Mouse (Mus musculus) neural tube, embryonic 13.5 days (tissue): ENCODE results near the gene St7. TPM values are rescaled to one million over a fixed set of nuclear protein-coding genes. Genes with fewer than 3 reads are reported as not detected.

Experiments used
- ATAC-seq: fragments of 200-750 bp; cut with Nextera tagmentation; 2 replicates; pipeline ENCODE4 v1.8.0; 2017; ENCODE audit warnings: low read depth, mild to moderate bottlenecking, moderate TSS enrichment, moderate library complexity
- H3K27ac ChIP-seq: fragments of 300-500 bp; sonication (generic); replicated peaks from 2 replicates; pipeline ENCODE4 v1.5.1; 2015; ENCODE audit warnings: moderate library complexity, mild to moderate bottlenecking, inconsistent platforms
- H3K27me3 ChIP-seq: fragments of 300-500 bp; sonication (generic); 2 replicates; pipeline ENCODE4 v1.6.1; 2015; ENCODE audit warnings: mild to moderate bottlenecking, inconsistent platforms
- H3K36me3 ChIP-seq: fragments of 300-500 bp; sonication (generic); 2 replicates; pipeline ENCODE4 v1.6.1; 2015; ENCODE audit warnings: mild to moderate bottlenecking, inconsistent platforms
- H3K4me1 ChIP-seq: fragments of 300-500 bp; sonication (generic); replicated peaks from 2 replicates; pipeline ENCODE4 v1.6.1; 2015; ENCODE audit warnings: inconsistent platforms
- H3K4me2 ChIP-seq: fragments of 300-500 bp; sonication (generic); 2 replicates; pipeline ENCODE4 v1.6.1; 2015; ENCODE audit warnings: inconsistent platforms, mild to moderate bottlenecking, moderate library complexity
- H3K4me3 ChIP-seq: fragments of 300-500 bp; sonication (generic); 2 replicates; pipeline ENCODE4 v1.5.1; 2015; ENCODE audit warnings: mild to moderate bottlenecking, inconsistent platforms
- H3K9ac ChIP-seq: fragments of 300-500 bp; sonication (generic); 2 replicates; pipeline ENCODE4 v1.6.1; 2015; ENCODE audit warnings: moderate library complexity, mild to moderate bottlenecking, inconsistent platforms
- H3K9me3 ChIP-seq: fragments of 300-500 bp; sonication (generic); 2 replicates; pipeline ENCODE4 v1.6.1; 2016; ENCODE audit warnings: inconsistent platforms
- WGBS: fragments of 180-500 bp; shearing (Covaris S2); methylation state at CpG from one replicate; pipeline ENCODE4 v1.1.7; 2015; 5-methylcytosine and 5-hydroxymethylcytosine counted together
- polyA plus RNA-seq: library from polyadenylated mRNA; unstranded; fragments of >200 nt; fragmentation: Nextera tagmentation; extraction: Ambion mirVana; gene quantifications from 2 replicates; pipeline ENCODE4 v1.2.1, GENCODE M21; 2015

Gene St7
- polyA plus RNA-seq, 1 experiment from 2014 or later, result 56.9 TPM

DNA sequence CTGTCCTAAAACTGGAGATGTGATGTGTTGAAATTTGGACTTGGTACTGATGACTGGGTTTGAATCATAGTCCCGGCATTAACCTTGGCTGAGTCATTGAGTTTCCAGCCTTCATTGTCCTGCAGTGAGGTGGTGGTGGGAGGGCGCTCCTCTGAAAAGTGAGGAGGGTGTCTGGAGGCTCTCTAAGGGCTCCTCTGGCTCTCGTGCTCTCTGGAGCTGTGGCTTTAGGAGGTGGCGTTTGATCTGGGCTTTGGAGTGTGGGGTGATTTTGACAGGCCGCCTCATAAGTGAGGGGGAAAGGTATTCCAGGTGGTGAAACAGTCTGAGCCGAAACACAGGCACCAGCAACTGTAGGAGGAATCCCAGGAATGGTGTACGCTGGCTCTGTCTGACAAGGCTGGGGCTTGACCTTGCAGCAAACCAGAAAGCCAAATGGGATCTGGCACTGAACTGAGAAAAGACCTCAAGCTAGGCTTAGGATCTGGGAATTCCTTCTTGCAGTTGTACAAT is 184.0 kb downstream of the St7 start:
- no peak overlapping the region for H3K9ac ChIP-seq
- peaks cover 21% of the 10 kb centered on the region for H3K36me3 ChIP-seq
- ATAC-seq, result no peak
- no peak overlapping the region for H3K4me3 ChIP-seq
- H3K4me2 ChIP-seq, result no peak overlapping the region
- no peaks in the 10 kb centered on the region for H3K9me3 ChIP-seq
- no peak overlapping the region for H3K27ac ChIP-seq
- H3K4me1 ChIP-seq, result peaks cover 9% of the 10 kb centered on the region
- WGBS, result 89% methylated on average over 7 of the region's 7 CpGs
- H3K27me3 ChIP-seq, result no peaks in the 10 kb centered on the region

DNA sequence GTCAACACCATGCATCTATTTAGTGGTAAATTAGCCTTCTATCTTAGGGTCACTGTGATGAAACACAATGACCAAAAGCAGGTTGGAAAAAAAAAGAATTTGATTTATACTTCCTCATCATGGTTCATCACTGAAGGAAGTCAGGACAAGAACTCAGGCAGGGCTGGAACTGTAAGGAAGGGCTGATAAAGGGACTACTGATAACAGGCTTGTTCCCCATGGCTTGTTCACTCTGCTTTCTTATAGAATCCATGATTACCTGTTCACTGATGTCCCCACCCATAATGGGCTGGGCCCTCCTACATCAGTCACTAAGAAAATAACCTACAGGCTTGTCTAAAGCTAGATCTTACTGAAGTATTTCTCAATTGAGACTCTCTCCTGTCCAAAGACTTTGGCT is 190.2 kb downstream of the St7 start:
- H3K9ac ChIP-seq, result no peak overlapping the region
- H3K36me3 ChIP-seq, result peaks cover 36% of the 10 kb centered on the region
- no peaks in the 10 kb centered on the region for H3K9me3 ChIP-seq
- H3K4me3 ChIP-seq, result no peak overlapping the region
- H3K27me3 ChIP-seq, result no peaks in the 10 kb centered on the region
- H3K4me1 ChIP-seq, result no peaks in the 10 kb centered on the region
- H3K4me2 ChIP-seq, result no peak overlapping the region
- no peak overlapping the region for H3K27ac ChIP-seq
- no peak for ATAC-seq

DNA sequence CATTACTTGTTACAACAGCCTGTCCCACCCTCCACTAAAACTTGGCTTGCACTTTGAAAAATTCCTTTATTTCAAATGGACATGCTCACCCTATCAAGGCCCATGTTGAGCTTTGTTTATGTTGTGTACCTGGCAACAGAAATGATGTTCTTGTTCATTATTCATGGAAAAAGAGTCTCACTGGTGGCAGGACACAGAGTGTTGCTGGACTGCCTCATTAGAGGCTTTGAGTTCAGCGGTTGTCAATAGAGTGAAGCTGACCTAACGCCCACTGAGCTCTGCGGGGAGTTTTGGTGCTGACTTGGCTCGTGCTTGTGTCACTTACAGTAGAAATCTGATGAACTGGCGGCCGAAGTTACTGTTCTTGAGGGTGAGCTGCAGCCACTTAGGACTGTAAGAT is 195.0 kb downstream of the St7 start:
- no peaks in the 10 kb centered on the region for H3K4me1 ChIP-seq
- H3K36me3 ChIP-seq, result peaks cover 33% of the 10 kb centered on the region
- H3K4me3 ChIP-seq, result no peak overlapping the region
- H3K4me2 ChIP-seq, result no peak overlapping the region
- no peaks in the 10 kb centered on the region for H3K27me3 ChIP-seq
- H3K27ac ChIP-seq, result no peak overlapping the region
- 87% methylated on average over 6 of the region's 6 CpGs for WGBS
- ATAC-seq, result no peak
- no peak overlapping the region for H3K9ac ChIP-seq
- no peaks in the 10 kb centered on the region for H3K9me3 ChIP-seq

- Histone ChIP-seq H3K27ac (no peak overlapping the region), H3K36me3 (peaks cover 14% of the 10 kb centered on the region; the same call in 1 of the 2 replicates), H3K9ac (no peak overlapping the region), H3K4me2 (no peak overlapping the region), H3K4me1 (no peaks in the 10 kb centered on the region), H3K9me3 (no peaks in the 10 kb centered on the region), H3K4me3 (no peak overlapping the region), H3K27me3 (no peaks in the 10 kb centered on the region)
- WGBS, result 93% methylated on average over 3 of the region's 3 CpGs
- no peak for ATAC-seq
Observed at GRCm38 (mm10) chr6:17895562-17895961, 202.8 kb downstream of the St7 start.

GRCm38 (mm10) chr6:17898539-17898938 is 205.8 kb downstream of the St7 start:
- Histone ChIP-seq H3K27me3 (no peaks in the 10 kb centered on the region), H3K4me2 (no peak overlapping the region), H3K27ac (no peak overlapping the region), H3K9me3 (no peaks in the 10 kb centered on the region), H3K4me3 (no peak overlapping the region), H3K9ac (no peak overlapping the region), H3K4me1 (no peaks in the 10 kb centered on the region), H3K36me3 (peaks cover 22% of the 10 kb centered on the region)
- ATAC-seq, result no peak
- WGBS, result 81% methylated on average over 1 of the region's 1 CpGs

DNA sequence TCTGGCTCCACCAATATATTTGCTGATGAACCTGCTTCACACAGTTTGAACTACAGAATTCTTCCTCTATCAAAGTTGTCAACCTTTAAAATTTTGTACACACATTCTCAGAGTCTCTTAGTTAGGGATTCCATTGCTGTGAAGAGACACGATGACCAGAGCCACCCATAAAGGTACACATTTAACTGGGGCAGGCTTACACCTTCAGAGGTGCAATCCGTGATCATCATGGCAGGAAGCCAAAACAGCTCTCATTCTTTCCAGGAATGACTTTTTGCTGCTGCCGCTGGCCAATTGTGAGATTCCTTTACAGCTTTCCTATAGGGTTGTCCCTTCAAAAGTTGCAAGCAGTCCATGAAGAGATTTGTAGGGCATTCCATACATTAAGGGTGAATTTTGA is 210.6 kb downstream of the St7 start:
- Histone ChIP-seq H3K4me3 (no peak overlapping the region), H3K27ac (no peak overlapping the region), H3K36me3 (peaks cover 30% of the 10 kb centered on the region), H3K9me3 (no peaks in the 10 kb centered on the region), H3K4me1 (peaks cover 12% of the 10 kb centered on the region), H3K4me2 (no peak overlapping the region), H3K9ac (no peak overlapping the region), H3K27me3 (no peaks in the 10 kb centered on the region)
- 80% methylated on average over 3 of the region's 3 CpGs for WGBS
- ATAC-seq, result no peak

DNA sequence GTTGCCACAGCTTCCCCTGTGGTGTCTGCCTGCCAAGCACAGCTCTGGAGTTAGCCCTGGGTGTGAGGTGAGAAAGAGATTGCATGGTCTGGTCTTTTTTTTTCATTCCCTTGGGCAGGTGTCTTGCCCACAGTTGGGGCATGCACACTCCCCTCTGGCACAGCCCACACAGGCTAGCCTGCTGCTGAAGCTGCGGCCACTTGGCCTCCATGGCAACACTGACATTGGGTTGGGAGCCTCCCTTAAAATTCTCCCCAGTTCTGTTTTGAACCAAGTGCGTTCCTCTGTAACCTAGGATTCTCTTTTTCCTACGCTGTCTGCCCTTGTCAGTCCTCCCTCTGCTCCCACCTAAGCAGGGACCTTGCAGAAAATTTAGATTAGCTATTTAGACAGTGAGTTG is 213.0 kb downstream of the St7 start:
- 43% methylated on average over 3 of the region's 3 CpGs for WGBS
- Histone ChIP-seq H3K4me1 (peaks cover 12% of the 10 kb centered on the region), H3K27me3 (no peaks in the 10 kb centered on the region), H3K4me2 (no peak overlapping the region), H3K9ac (no peak overlapping the region), H3K9me3 (no peaks in the 10 kb centered on the region), H3K36me3 (peaks cover 48% of the 10 kb centered on the region), H3K27ac (no peak overlapping the region), H3K4me3 (no peak overlapping the region)
- no peak for ATAC-seq

GRCm38 (mm10) chr6:17906289-17906688 is 213.6 kb downstream of the St7 start:
- 12% methylated on average over 6 of the region's 6 CpGs for WGBS
- ATAC-seq, result no peak
- no peak overlapping the region for H3K4me2 ChIP-seq
- no peaks in the 10 kb centered on the region for H3K27me3 ChIP-seq
- H3K36me3 ChIP-seq, result peaks cover 53% of the 10 kb centered on the region
- H3K4me3 ChIP-seq, result no peak overlapping the region
- H3K9ac ChIP-seq, result no peak overlapping the region
- H3K9me3 ChIP-seq, result no peaks in the 10 kb centered on the region
- no peak overlapping the region for H3K27ac ChIP-seq
- H3K4me1 ChIP-seq, result peaks cover 12% of the 10 kb centered on the region

- 82% methylated on average over 6 of the region's 6 CpGs for WGBS
Observed at GRCm38 (mm10) chr6:17912312-17912711, 219.6 kb downstream of the St7 start.

DNA sequence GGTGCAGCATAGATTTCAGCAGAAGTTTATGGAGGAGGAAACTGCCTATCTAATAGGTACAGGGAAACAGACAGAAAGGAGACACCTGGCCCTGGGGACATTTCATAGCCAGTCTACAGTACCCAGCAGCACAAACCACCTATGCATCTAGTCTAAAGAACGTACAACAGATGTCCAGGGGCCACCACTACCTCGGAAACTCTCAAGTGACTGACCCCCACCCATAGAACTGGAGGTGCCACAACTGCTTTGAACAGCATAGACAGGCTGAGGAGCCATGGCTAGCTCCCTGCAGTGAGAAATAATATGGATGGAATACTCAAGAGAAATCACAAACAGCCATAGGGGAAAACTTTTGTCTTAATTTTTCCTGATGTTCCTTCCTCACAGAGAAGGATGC is 220.1 kb downstream of the St7 start:
- Histone ChIP-seq H3K9ac (no peak overlapping the region), H3K9me3 (no peaks in the 10 kb centered on the region), H3K36me3 (peaks cover 51% of the 10 kb centered on the region), H3K4me2 (no peak overlapping the region), H3K27me3 (no peaks in the 10 kb centered on the region), H3K4me3 (no peak overlapping the region), H3K27ac (no peak overlapping the region), H3K4me1 (no peaks in the 10 kb centered on the region)
- ATAC-seq, result no peak
- WGBS, result 83% methylated on average over 2 of the region's 2 CpGs

More at GRCm38 (mm10) chr6:17912312-17912711, 219.6 kb downstream of the St7 start:
- H3K4me2 ChIP-seq, result no peak overlapping the region
- H3K27ac ChIP-seq, result no peak overlapping the region
- H3K9me3 ChIP-seq, result no peaks in the 10 kb centered on the region
- H3K4me1 ChIP-seq, result no peaks in the 10 kb centered on the region
- ATAC-seq, result no peak
- peaks cover 51% of the 10 kb centered on the region for H3K36me3 ChIP-seq
- H3K4me3 ChIP-seq, result no peak overlapping the region
- H3K9ac ChIP-seq, result no peak overlapping the region
- H3K27me3 ChIP-seq, result no peaks in the 10 kb centered on the region

- Histone ChIP-seq H3K27me3 (no peaks in the 10 kb centered on the region), H3K27ac (no peak overlapping the region), H3K36me3 (peaks cover 49% of the 10 kb centered on the region), H3K4me3 (no peak overlapping the region), H3K4me2 (no peak overlapping the region), H3K9ac (no peak overlapping the region), H3K4me1 (no peaks in the 10 kb centered on the region), H3K9me3 (no peaks in the 10 kb centered on the region)
- WGBS, result 90% methylated on average over 1 of the region's 1 CpGs
- no peak for ATAC-seq
Observed at GRCm38 (mm10) chr6:17913315-17913714, 220.6 kb downstream of the St7 start.

- H3K9me3 ChIP-seq, result no peaks in the 10 kb centered on the region
- H3K4me2 ChIP-seq, result no peak overlapping the region
- H3K9ac ChIP-seq, result no peak overlapping the region
- no peak overlapping the region for H3K4me3 ChIP-seq
- no peaks in the 10 kb centered on the region for H3K27me3 ChIP-seq
- no peak for ATAC-seq
- no peak overlapping the region for H3K27ac ChIP-seq
- H3K4me1 ChIP-seq, result no peaks in the 10 kb centered on the region
- H3K36me3 ChIP-seq, result peaks cover 48% of the 10 kb centered on the region
- 87% methylated on average over 3 of the region's 3 CpGs for WGBS
Observed at GRCm38 (mm10) chr6:17914300-17914699, 221.6 kb downstream of the St7 start.

GRCm38 (mm10) chr6:17917233-17917632 is 224.5 kb downstream of the St7 start:
- no peaks in the 10 kb centered on the region for H3K27me3 ChIP-seq
- H3K4me3 ChIP-seq, result no peak overlapping the region
- WGBS, result 88% methylated on average over 4 of the region's 4 CpGs
- no peak for ATAC-seq
- no peak overlapping the region for H3K27ac ChIP-seq
- no peaks in the 10 kb centered on the region for H3K4me1 ChIP-seq
- no peak overlapping the region for H3K4me2 ChIP-seq
- H3K9ac ChIP-seq, result no peak overlapping the region
- peaks cover 38% of the 10 kb centered on the region for H3K36me3 ChIP-seq
- no peaks in the 10 kb centered on the region for H3K9me3 ChIP-seq
